Comparison of ENCODE assay signal across 8 mouse cellular contexts in the genomic region with DNA sequence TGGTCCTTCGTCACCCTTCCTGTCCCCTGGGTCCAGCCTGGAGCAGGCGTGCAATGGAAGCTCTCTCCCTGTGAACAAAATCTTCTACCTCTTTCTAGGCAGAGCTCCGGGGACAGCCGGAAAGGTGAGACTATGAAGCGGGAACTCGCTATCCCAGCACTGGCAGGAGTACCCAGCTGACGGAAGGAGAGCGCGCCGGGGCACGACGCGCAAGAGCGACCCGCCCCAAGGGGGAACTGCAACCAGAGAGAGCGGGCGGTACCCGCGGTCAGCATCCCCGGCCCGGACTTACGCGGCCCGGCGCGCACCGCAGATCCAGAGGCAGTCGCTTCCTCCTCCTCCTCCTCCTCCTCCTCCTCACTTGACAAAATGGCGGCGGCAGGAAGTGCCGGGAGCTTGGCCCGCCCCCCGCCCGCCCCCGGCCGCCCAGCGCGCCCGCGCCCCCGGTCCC. TPM values are rescaled to one million over a fixed set of nuclear protein-coding genes. Genes with fewer than 3 reads are reported as not detected.
DNase-seq lines count a peak whose midpoint lies in the region; ATAC-seq and TF ChIP-seq lines count a peak whose summit lies in the region.

No protein-coding gene starts in this region.

- TF ChIP-seq CTCF in kidney, postnatal 0 days (IDR thresholded peaks at IDR 0.05; ENCODE audit: low read depth): no peak

- peaks cover 15% of the 10 kb centered on the region for H3K36me3 ChIP-seq in erythroblast, embryonic 14.5 days (ENCODE audit: control insufficient read depth)
- H3K36me3 ChIP-seq in heart, embryonic 13.5 days: no peaks in the 10 kb centered on the region
- H3K36me3 ChIP-seq in kidney, postnatal 0 days (ENCODE audit: insufficient read depth, low read length): no peaks in the 10 kb centered on the region
- H3K36me3 ChIP-seq in liver, embryonic 16.5 days (ENCODE audit: control insufficient read depth, insufficient read depth): no peaks in the 10 kb centered on the region
- H3K36me3 ChIP-seq in neural tube, embryonic 11.5 days (ENCODE audit: control insufficient read depth, insufficient read depth, low read length): no peaks in the 10 kb centered on the region
- H3K36me3 ChIP-seq in stomach, embryonic 16.5 days (ENCODE audit: control insufficient read depth, insufficient read depth, low read length): no peaks in the 10 kb centered on the region

- DNase-seq in brain, adult 2 months (ENCODE audit: low read depth, low spot score): peak; percentile 74
- DNase-seq in kidney, postnatal 0 days (ENCODE audit: low spot score): peak; percentile 63
- peak; percentile 67 for DNase-seq in neural tube, embryonic 11.5 days (ENCODE audit: low spot score)

- H3K4me3 ChIP-seq in erythroblast, embryonic 14.5 days (replicated peaks): peak overlapping the region; percentile 100
- H3K4me3 ChIP-seq in heart, embryonic 13.5 days: peak overlapping the region; percentile 77
- H3K4me3 ChIP-seq in kidney, postnatal 0 days (replicated peaks; ENCODE audit: low read depth, low read length): peak overlapping the region; percentile 96
- peak overlapping the region; percentile 65 for H3K4me3 ChIP-seq in liver, embryonic 16.5 days (ENCODE audit: low read depth, low read length)
- H3K4me3 ChIP-seq in neural tube, embryonic 11.5 days (ENCODE audit: low read depth, low read length): peak overlapping the region; percentile 97
- peak overlapping the region; percentile 97 for H3K4me3 ChIP-seq in stomach, embryonic 16.5 days (replicated peaks; ENCODE audit: low read length)

- peak overlapping the region; percentile 99 for H3K27ac ChIP-seq in heart, embryonic 13.5 days (replicated peaks)
- peak overlapping the region; percentile 100 for H3K27ac ChIP-seq in kidney, postnatal 0 days
- H3K27ac ChIP-seq in liver, embryonic 16.5 days (ENCODE audit: low read length): peak overlapping the region; percentile 100
- H3K27ac ChIP-seq in neural tube, embryonic 11.5 days (ENCODE audit: low read depth, low read length): peak overlapping the region; percentile 99
- H3K27ac ChIP-seq in stomach, embryonic 16.5 days (ENCODE audit: low read length): peak overlapping the region; percentile 99

- peaks cover 50% of the 10 kb centered on the region for H3K4me1 ChIP-seq in erythroblast, embryonic 14.5 days (ENCODE audit: control insufficient read depth)
- peaks cover 36% of the 10 kb centered on the region for H3K4me1 ChIP-seq in heart, embryonic 13.5 days
- H3K4me1 ChIP-seq in kidney, postnatal 0 days (replicated peaks; ENCODE audit: insufficient read depth, low read length): peaks cover 6% of the 10 kb centered on the region; the same call in 1 of the 2 replicates
- peaks cover 30% of the 10 kb centered on the region for H3K4me1 ChIP-seq in liver, embryonic 16.5 days (ENCODE audit: control insufficient read depth, low read depth, low read length)
- H3K4me1 ChIP-seq in neural tube, embryonic 11.5 days (ENCODE audit: control insufficient read depth, insufficient read depth, low read length): peaks cover 10% of the 10 kb centered on the region
- H3K4me1 ChIP-seq in stomach, embryonic 16.5 days (ENCODE audit: control insufficient read depth, insufficient read depth, low read length): peaks cover 18% of the 10 kb centered on the region

- ATAC-seq in CD4-positive, CD25-positive, alpha-beta regulatory T cell, adult 4 months: peak; percentile 51
- ATAC-seq in heart, embryonic 13.5 days (ENCODE audit: extremely low read depth, insufficient number of reproducible peaks, low FRiP score, low TSS enrichment): peak; percentile 58
- ATAC-seq in kidney, postnatal 0 days (replicated peaks; ENCODE audit: low FRiP score, low read depth): peak; percentile 67
- peak; percentile 72 for ATAC-seq in liver, embryonic 16.5 days (ENCODE audit: low read depth)
- ATAC-seq in neural tube, embryonic 11.5 days (ENCODE audit: insufficient read depth, low FRiP score, low TSS enrichment): peak; percentile 55
- peak; percentile 72 for ATAC-seq in stomach, embryonic 16.5 days (ENCODE audit: insufficient read depth, low FRiP score)

- H3K9ac ChIP-seq in heart, embryonic 13.5 days: peak overlapping the region; percentile 95
- H3K9ac ChIP-seq in kidney, postnatal 0 days (ENCODE audit: low read depth, low read length): peak overlapping the region; percentile 99
- peak overlapping the region; percentile 100 for H3K9ac ChIP-seq in liver, embryonic 16.5 days (ENCODE audit: low read depth, low read length)
- H3K9ac ChIP-seq in neural tube, embryonic 11.5 days (ENCODE audit: low read length): peak overlapping the region; percentile 91
- H3K9ac ChIP-seq in stomach, embryonic 16.5 days (ENCODE audit: low read length): peak overlapping the region; percentile 99

- H3K4me2 ChIP-seq in heart, embryonic 13.5 days: peak overlapping the region; percentile 85
- H3K4me2 ChIP-seq in kidney, postnatal 0 days (ENCODE audit: low read length): peak overlapping the region; percentile 77
- peak overlapping the region; percentile 85 for H3K4me2 ChIP-seq in liver, embryonic 16.5 days (ENCODE audit: low read depth, low read length)
- peak overlapping the region; percentile 74 for H3K4me2 ChIP-seq in neural tube, embryonic 11.5 days (ENCODE audit: low read depth)
- peak overlapping the region; percentile 72 for H3K4me2 ChIP-seq in stomach, embryonic 16.5 days (ENCODE audit: low read depth, low read length)

- H3K9me3 ChIP-seq in erythroblast, embryonic 14.5 days (ENCODE audit: control insufficient read depth, low read length): no peaks in the 10 kb centered on the region
- H3K9me3 ChIP-seq in heart, embryonic 13.5 days: no peaks in the 10 kb centered on the region
- no peaks in the 10 kb centered on the region for H3K9me3 ChIP-seq in kidney, postnatal 0 days (replicated peaks; ENCODE audit: low read length)
- no peaks in the 10 kb centered on the region for H3K9me3 ChIP-seq in liver, embryonic 16.5 days (replicated peaks; ENCODE audit: control insufficient read depth, low read length)
- no peaks in the 10 kb centered on the region for H3K9me3 ChIP-seq in neural tube, embryonic 11.5 days (ENCODE audit: control insufficient read depth, low read length)
- no peaks in the 10 kb centered on the region for H3K9me3 ChIP-seq in stomach, embryonic 16.5 days (replicated peaks; ENCODE audit: control insufficient read depth, low read length)

- no peaks in the 10 kb centered on the region for H3K27me3 ChIP-seq in erythroblast, embryonic 14.5 days (ENCODE audit: control insufficient read depth)
- H3K27me3 ChIP-seq in heart, embryonic 13.5 days (replicated peaks): no peaks in the 10 kb centered on the region
- H3K27me3 ChIP-seq in kidney, postnatal 0 days (ENCODE audit: insufficient read depth, low read length): no peaks in the 10 kb centered on the region
- H3K27me3 ChIP-seq in liver, embryonic 16.5 days (ENCODE audit: control insufficient read depth, insufficient read depth, low read depth, low read length): no peaks in the 10 kb centered on the region
- H3K27me3 ChIP-seq in neural tube, embryonic 11.5 days (ENCODE audit: control insufficient read depth, insufficient read depth, low read length): no peaks in the 10 kb centered on the region
- H3K27me3 ChIP-seq in stomach, embryonic 16.5 days (ENCODE audit: control insufficient read depth, insufficient read depth, low read length): no peaks in the 10 kb centered on the region

- under 1% methylated on average over 32 of the region's 41 CpGs for WGBS in heart, embryonic 13.5 days
- WGBS in kidney, postnatal 0 days: under 1% methylated on average over 35 of the region's 41 CpGs
- under 1% methylated on average over 40 of the region's 41 CpGs for WGBS in liver, embryonic 16.5 days (ENCODE audit: insufficient replicate concordance)
- WGBS in neural tube, embryonic 11.5 days: under 1% methylated on average over 29 of the region's 41 CpGs
- WGBS in stomach, embryonic 16.5 days: under 1% methylated on average over 28 of the region's 41 CpGs

RNA-seq across cellular contexts. Expression of a gene that starts 0.7 kb away (rescaled TPM):
- polyA plus RNA-seq in CD4-positive, CD25-positive, alpha-beta regulatory T cell, adult 4 months (2017; shearing (Covaris generic)): 10 to 100 TPM; 60.5 to 81.2 TPM
- 26.1 and 31.0 TPM in 2 replicates for polyA plus RNA-seq in erythroblast, embryonic 14.5 days (2012)
- 58.8 and 64.2 TPM in 2 replicates for polyA plus RNA-seq in heart, embryonic 13.5 days (2015; fragmentation: Nextera tagmentation; extraction: Ambion mirVana)
- 55.5 and 58.4 TPM in 2 replicates for polyA plus RNA-seq in kidney, postnatal 0 days (2015; fragmentation: Nextera tagmentation; extraction: Ambion mirVana)
- 28.3 and 36.0 TPM in 2 replicates for polyA plus RNA-seq in liver, embryonic 16.5 days (2015; fragmentation: Nextera tagmentation; extraction: Ambion mirVana)
- 114 and 115 TPM in 2 replicates for polyA plus RNA-seq in neural tube, embryonic 11.5 days (2014; fragmentation: Nextera tagmentation; extraction: Ambion mirVana)
- 51.7 and 58.0 TPM in 2 replicates for polyA plus RNA-seq in stomach, embryonic 16.5 days (2015; fragmentation: Nextera tagmentation; extraction: Ambion mirVana)

RNA-seq across cellular contexts. Expression of a gene that starts 37.2 kb away (rescaled TPM):
- 100 to 1,000 TPM; 150 to 275 TPM for polyA plus RNA-seq in CD4-positive, CD25-positive, alpha-beta regulatory T cell, adult 4 months (2017; shearing (Covaris generic))
- 11.5 and 13.2 TPM in 2 replicates for polyA plus RNA-seq in erythroblast, embryonic 14.5 days (2012)
- 65.8 and 67.8 TPM in 2 replicates for polyA plus RNA-seq in heart, embryonic 13.5 days (2015; fragmentation: Nextera tagmentation; extraction: Ambion mirVana)
- polyA plus RNA-seq in kidney, postnatal 0 days (2015; fragmentation: Nextera tagmentation; extraction: Ambion mirVana): 51.4 and 55.8 TPM in 2 replicates
- polyA plus RNA-seq in liver, embryonic 16.5 days (2015; fragmentation: Nextera tagmentation; extraction: Ambion mirVana): 29.7 and 31.2 TPM in 2 replicates
- 50.6 and 51.8 TPM in 2 replicates for polyA plus RNA-seq in neural tube, embryonic 11.5 days (2014; fragmentation: Nextera tagmentation; extraction: Ambion mirVana)
- polyA plus RNA-seq in stomach, embryonic 16.5 days (2015; fragmentation: Nextera tagmentation; extraction: Ambion mirVana): 94.7 and 98.8 TPM in 2 replicates

Comparison
In these comparisons a context has a peak if more than half of its experiments do, and no peak if none do; other contexts are left out.
1. Peak in every context shown above with its lines: DNase-seq, ATAC-seq, H3K4me3 ChIP-seq and H3K27ac ChIP-seq.